Mouse (Mus musculus) stomach, postnatal 0 days (tissue): ENCODE results near the gene Osbpl11. TPM values are rescaled to one million over a fixed set of nuclear protein-coding genes. Genes with fewer than 3 reads are reported as not detected.

Experiments used
- ATAC-seq: fragments of 200-750 bp; cut with Nextera tagmentation; 2 replicates; pipeline ENCODE4 v1.8.0; 2017; ENCODE audit not compliant: low FRiP score, low TSS enrichment
- DNase-seq: peaks from one replicate; pipeline ENCODE4 v3.0.0-alpha.2; 2016; ENCODE audit warnings: low spot score
- H3K27ac ChIP-seq: fragments of 300-500 bp; sonication (generic); replicated peaks from 2 replicates; pipeline ENCODE4 v1.5.1; 2014; ENCODE audit warnings: mild to moderate bottlenecking, control low read depth
- H3K27me3 ChIP-seq: fragments of 300-500 bp; sonication (generic); 2 replicates; pipeline ENCODE4 v1.6.1; 2014; ENCODE audit warnings: low read length; ENCODE audit not compliant: control insufficient read depth, insufficient read depth
- H3K36me3 ChIP-seq: fragments of 300-500 bp; sonication (generic); 2 replicates; pipeline ENCODE4 v1.6.1; 2014; ENCODE audit warnings: low read length, mixed read lengths; ENCODE audit not compliant: control insufficient read depth, insufficient read depth
- H3K4me1 ChIP-seq: fragments of 300-500 bp; sonication (generic); replicated peaks from 2 replicates; pipeline ENCODE4 v1.6.1; 2014; ENCODE audit warnings: antibody characterized with exemption; ENCODE audit not compliant: control insufficient read depth, insufficient read depth
- H3K4me2 ChIP-seq: fragments of 300-500 bp; sonication (generic); replicated peaks from 2 replicates; pipeline ENCODE4 v1.6.1; 2014; ENCODE audit warnings: low read depth, mild to moderate bottlenecking, control low read depth, moderate library complexity
- H3K4me3 ChIP-seq: fragments of 300-500 bp; sonication (generic); 2 replicates; pipeline ENCODE4 v1.5.1; 2014; ENCODE audit warnings: low read depth, low read length, control low read depth
- H3K9ac ChIP-seq: fragments of 300-500 bp; sonication (generic); 2 replicates; pipeline ENCODE4 v1.6.1; 2014; ENCODE audit warnings: mild to moderate bottlenecking, low read length, control low read depth, mixed read lengths
- H3K9me3 ChIP-seq: fragments of 300-500 bp; sonication (generic); 2 replicates; pipeline ENCODE4 v1.6.1; 2016; ENCODE audit warnings: low read length; ENCODE audit not compliant: control insufficient read depth
- CTCF ChIP-seq: IDR thresholded peaks from 2 replicates; pipeline ENCODE4 v1.5.1; 2016; ENCODE audit warnings: antibody characterized with exemption, low read depth, mild to moderate bottlenecking, moderate library complexity
- EP300 ChIP-seq: optimal IDR thresholded peaks from 2 replicates; pipeline ENCODE3; 2016; ENCODE audit warnings: antibody characterized with exemption
- WGBS: fragments of 180-500 bp; shearing (Covaris S2); extraction: QIAGEN DNeasy Blood & Tissue Kit; methylation state at CpG from one replicate; pipeline ENCODE4 v1.1.7; 2014; 5-methylcytosine and 5-hydroxymethylcytosine counted together
- polyA plus RNA-seq: library from polyadenylated mRNA; unstranded; fragments of >200 nt; fragmentation: Nextera tagmentation; extraction: Ambion mirVana; gene quantifications from 2 replicates; pipeline ENCODE4 v1.2.1, GENCODE M21; 2015

The Osbpl11 gene
- polyA plus RNA-seq, 1 experiment from 2014 or later = 8.1 TPM

GRCm38 (mm10) chr16:33250651-33251120, 65.8 kb downstream of the Osbpl11 start:
- Histone ChIP-seq H3K27me3 (no peaks in the 10 kb centered on the region), H3K36me3 (no peaks in the 10 kb centered on the region), H3K27ac (peak overlapping the region; percentile 80), H3K4me1 (no peaks in the 10 kb centered on the region; the same call in 1 of the 2 replicates), H3K4me2 (peak overlapping the region; percentile 67), H3K9me3 (no peaks in the 10 kb centered on the region), H3K9ac (peak overlapping the region; percentile 96), H3K4me3 (peak overlapping the region; percentile 95)
- DNase-seq = no peak
- whole genome bisulfite sequencing = 4% methylated on average over 9 of the region's 9 CpGs
- TF ChIP-seq CTCF (no peak), EP300 (no peak)
- peak; percentile 43 for ATAC-seq

- Histone ChIP-seq H3K9me3 (no peaks in the 10 kb centered on the region), H3K4me1 (no peaks in the 10 kb centered on the region; the same call in 1 of the 2 replicates), H3K4me3 (peak within 1 kb of the TSS; percentile 95), H3K27ac (peak within 1 kb of the TSS; percentile 80), H3K9ac (peak within 1 kb of the TSS; percentile 96), H3K36me3 (no peaks in the 10 kb centered on the region), H3K27me3 (no peaks in the 10 kb centered on the region), H3K4me2 (peak within 1 kb of the TSS; percentile 67)
- ATAC-seq (peak; percentile 93), DNase-seq (peak; percentile 95)
- WGBS = under 1% methylated on average over 70 of the region's 72 CpGs
- TF ChIP-seq EP300 (no peak), CTCF (peak; percentile 17; the same call in 1 of the 2 replicates)
Measured at GRCm38 (mm10) chr16:33251194-33252051, 66.6 kb downstream of the Osbpl11 start, which contains the start of gene Snx4. Snx4 (plus strand) TSS chr16:33251442.

GRCm38 (mm10) chr16:33255601-33256000, 70.7 kb downstream of the Osbpl11 start:
- no peak for DNase-seq
- Histone ChIP-seq H3K4me1 (peaks cover 4% of the 10 kb centered on the region; the same call in 1 of the 2 replicates), H3K27ac (no peak overlapping the region), H3K4me2 (no peak overlapping the region), H3K27me3 (no peaks in the 10 kb centered on the region), H3K9ac (no peak overlapping the region), H3K9me3 (no peaks in the 10 kb centered on the region), H3K4me3 (no peak overlapping the region), H3K36me3 (no peaks in the 10 kb centered on the region; the same call in 1 of the 2 replicates)
- no peak for ATAC-seq
- WGBS = 64% methylated on average over 7 of the region's 7 CpGs
- TF ChIP-seq EP300 = no peak
- TF ChIP-seq CTCF = no peak

GRCm38 (mm10) chr16:33258530-33258929, 73.7 kb downstream of the Osbpl11 start:
- peaks cover 6% of the 10 kb centered on the region; the same call in 1 of the 2 replicates for H3K4me1 ChIP-seq
- TF ChIP-seq EP300 = no peak
- TF ChIP-seq CTCF = no peak
- no peak for ATAC-seq
- H3K9me3 ChIP-seq = no peaks in the 10 kb centered on the region
- no peaks in the 10 kb centered on the region for H3K27me3 ChIP-seq
- no peak overlapping the region for H3K9ac ChIP-seq
- no peaks in the 10 kb centered on the region; the same call in 1 of the 2 replicates for H3K36me3 ChIP-seq
- no peak overlapping the region for H3K4me2 ChIP-seq
- 89% methylated on average over 2 of the region's 2 CpGs for WGBS
- no peak for DNase-seq
- H3K27ac ChIP-seq = no peak overlapping the region
- H3K4me3 ChIP-seq = no peak overlapping the region

- H3K9me3 ChIP-seq = no peaks in the 10 kb centered on the region
- H3K4me1 ChIP-seq = peaks cover 6% of the 10 kb centered on the region; the same call in 1 of the 2 replicates
- no peaks in the 10 kb centered on the region for H3K27me3 ChIP-seq
- no peak overlapping the region for H3K9ac ChIP-seq
- no peak for ATAC-seq
- no peak for DNase-seq
- H3K36me3 ChIP-seq = no peaks in the 10 kb centered on the region; the same call in 1 of the 2 replicates
- H3K27ac ChIP-seq = peak overlapping the region; percentile 49; the same call in 1 of the 2 replicates
- TF ChIP-seq CTCF = no peak
- TF ChIP-seq EP300 = no peak
- WGBS = 79% methylated on average over 3 of the region's 3 CpGs
- H3K4me2 ChIP-seq = no peak overlapping the region
- H3K4me3 ChIP-seq = no peak overlapping the region
Measured at GRCm38 (mm10) chr16:33259824-33260223, 75.0 kb downstream of the Osbpl11 start.
